Mouse (Mus musculus): ENCODE data around the gene Rbm24.

The Rbm24 gene

DNA sequence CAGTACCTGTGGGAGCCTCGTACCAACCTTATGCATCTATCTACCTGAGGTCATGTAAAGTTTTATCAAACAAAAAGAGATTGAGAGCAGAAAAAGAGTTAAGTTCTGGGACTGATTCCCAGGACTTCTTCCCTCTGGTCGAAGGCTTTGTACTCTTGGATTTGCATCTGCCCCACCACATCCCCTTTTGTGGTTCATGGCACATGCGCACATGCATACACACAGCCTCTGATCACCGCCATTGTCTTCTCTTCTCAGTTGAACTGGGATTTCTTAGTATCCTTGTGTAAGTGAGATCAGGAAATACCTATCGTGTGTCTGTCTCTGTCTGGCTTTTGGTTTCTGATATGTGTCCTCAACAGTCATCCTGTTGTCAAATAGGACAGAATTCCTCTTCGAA lies 20.7 kb downstream of the Rbm24 start:
- DNase-seq (ENCODE audit: low spot score), result no peak

DNA sequence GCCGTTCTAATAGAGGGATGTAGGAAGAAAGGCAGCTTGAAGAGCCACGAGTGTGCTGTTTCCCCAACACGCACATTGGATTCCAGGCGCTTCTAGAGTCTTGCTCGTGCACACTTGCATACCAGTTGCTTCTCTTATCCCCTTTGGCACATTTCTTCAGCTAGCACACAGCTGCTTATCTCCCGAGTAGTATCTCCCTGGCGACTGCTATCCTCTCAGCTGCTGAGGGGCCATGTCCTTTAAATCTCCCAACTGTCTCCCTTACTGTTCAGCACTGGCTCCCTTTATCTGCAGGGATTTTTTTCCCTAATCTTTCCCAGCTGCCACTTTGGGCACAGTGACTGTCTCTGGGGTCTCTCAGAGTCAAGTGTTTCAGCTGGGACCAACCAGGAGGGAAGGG lies 25.8 kb downstream of the Rbm24 start:
- no peak for DNase-seq (ENCODE audit: low spot score)

DNA sequence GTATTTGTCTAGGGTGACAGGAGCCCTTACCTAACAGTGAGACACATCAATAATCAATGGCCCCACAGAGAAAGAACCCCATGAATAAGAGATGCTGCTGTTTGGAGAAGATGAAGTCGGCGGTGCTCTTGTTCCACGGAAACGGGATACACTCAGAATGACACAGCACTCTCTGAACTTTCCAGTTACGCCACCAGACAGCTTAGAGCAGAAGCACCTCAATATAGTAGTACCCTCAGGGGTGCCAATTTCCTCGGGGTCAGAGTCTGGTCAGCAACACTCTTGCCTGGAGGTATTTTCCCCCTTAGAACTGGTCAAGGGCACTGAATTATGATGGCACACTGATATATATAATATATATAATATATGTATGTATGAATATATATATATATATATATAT lies 27.8 kb downstream of the Rbm24 start:
- DNase-seq (ENCODE audit: low spot score), result no peak

DNA sequence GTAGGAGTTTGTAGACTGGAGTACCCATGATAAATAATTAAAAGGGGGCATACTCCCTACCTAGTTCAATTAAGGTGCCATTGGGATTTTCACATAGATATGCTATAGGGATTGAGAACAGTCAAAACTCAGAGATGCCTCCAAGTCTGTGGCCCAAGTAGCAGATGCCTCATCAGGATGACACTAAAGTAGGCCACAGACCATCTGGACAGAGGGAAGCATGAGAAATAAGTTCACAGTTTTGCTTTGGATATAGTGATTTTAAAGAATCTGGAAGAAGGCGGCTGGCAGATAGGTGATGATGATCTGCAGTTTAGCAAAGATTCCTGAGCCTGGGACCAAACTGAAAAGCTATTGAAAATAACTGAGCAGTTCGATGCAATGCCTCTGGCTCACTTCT lies 30.0 kb downstream of the Rbm24 start:
- DNase-seq (ENCODE audit: low spot score), result no peak

DNA sequence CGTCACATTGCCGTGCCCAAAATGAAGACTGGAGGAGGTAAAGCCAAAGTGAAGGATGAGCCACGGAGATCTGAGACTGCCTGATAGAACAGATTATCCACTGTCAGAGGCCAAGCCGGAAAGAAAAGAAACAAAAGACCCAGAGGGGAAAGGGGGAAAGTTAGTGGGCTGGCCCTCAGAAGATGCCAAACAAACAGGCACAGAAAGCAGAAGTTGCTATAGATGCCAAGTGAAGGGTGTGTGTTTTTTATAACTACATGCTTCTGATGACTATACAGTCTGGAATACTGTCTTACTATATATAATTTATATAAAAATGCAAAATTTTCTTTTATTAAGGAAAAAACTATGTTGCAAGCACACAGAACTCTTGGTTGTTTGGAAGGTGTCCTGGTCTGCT lies 31.7 kb downstream of the Rbm24 start:
- no peak for DNase-seq (ENCODE audit: low spot score)

DNA sequence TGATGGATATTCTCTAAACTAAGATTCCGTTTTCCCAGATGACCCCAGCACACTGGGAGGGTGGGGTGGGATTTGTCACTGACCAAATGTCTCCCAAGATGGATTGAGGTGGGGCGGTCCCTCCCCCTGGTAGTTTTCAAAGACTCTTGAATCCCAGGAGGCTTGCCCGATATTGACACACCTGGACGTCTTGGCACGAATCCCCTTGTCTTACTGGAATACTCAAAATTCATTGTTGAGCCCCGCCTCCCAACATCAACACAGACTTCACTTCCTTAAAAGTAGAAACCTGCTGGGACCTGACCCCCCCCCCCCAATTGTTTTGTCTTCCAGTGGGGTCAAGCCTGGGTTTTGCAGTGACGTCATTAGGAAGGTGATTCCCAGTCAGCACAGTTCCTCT lies 32.4 kb downstream of the Rbm24 start:
- DNase-seq (ENCODE audit: low spot score), result no peak

DNA sequence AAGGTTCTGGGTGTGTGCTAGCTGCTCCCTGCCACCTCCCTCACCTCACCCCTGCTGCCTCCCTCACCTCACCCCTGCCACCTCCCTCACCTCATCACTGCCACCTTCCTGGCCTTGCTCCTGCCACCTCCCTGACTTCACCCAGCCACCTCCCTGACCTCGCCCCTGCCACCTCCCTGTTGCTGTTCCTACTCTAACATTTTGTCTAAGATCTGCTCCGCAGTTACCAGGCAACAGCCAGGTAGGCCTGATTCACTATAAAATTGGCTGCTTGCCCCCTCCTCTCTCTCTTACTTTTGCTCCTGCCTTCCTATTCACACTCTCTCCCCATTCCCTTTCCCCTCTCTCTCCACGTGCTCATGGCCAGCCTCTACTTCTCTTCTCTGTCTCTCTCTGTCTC lies 33.3 kb downstream of the Rbm24 start:
- DNase-seq (ENCODE audit: low spot score), result no peak

DNA sequence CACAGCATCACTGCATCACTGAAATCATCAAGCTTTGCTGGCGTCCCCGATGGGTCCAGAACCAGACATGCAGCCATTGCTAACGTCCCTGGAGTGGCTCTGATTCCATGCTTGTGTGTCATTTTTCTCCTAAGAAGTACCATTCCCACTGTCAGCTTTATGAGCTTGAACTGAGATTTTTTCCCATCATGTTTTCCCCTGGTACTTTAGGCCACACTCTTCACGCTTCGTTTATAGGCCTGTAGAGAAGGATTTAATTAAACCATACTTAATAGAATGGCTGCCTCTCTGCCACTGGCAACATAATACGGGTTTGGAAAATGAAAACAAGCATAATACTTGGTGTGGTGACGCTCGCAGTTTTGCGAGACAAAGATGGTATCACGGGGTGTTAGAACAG lies 41.3 kb downstream of the Rbm24 start:
- DNase-seq (ENCODE audit: low spot score), result no peak

DNA sequence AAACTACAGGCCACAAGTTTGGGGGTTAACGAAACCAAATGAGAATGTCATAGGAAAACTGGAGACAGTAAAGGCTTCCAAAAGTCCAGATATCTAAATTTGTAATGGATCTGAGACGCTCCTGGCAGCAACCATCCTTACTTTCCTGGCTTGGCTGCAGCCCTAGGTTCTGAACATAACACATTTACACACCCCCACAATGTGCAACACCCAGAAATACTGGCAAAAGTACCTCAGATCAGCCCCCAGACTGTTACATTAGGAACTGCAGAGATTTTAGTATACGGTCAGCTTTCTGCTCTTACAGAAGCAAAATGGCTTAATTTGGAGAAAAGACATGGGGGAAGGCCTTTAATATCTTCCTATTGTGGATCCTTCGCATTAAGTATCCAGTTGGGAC lies 44.0 kb downstream of the Rbm24 start:
- DNase-seq (ENCODE audit: low spot score), result no peak

DNA sequence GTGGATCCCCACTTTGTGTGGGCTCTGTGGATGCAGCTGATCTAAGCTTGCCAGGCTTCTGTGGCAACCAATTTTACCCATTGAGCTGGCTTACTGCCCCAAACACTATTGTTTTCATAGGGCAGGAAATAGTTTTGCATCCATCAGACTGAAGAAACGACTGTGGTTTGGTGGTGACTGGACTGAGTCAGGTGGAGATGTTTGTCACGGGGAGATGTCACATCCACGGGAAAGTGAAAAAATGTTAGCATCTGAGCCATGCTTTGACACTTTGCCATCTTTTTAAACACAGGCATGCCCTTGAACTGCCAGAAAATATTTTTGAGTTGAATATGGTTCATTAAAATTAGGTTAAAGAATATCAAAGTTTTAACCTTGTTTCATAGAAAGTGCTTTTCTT lies 45.5 kb downstream of the Rbm24 start:
- DNase-seq (ENCODE audit: low spot score), result no peak

DNA sequence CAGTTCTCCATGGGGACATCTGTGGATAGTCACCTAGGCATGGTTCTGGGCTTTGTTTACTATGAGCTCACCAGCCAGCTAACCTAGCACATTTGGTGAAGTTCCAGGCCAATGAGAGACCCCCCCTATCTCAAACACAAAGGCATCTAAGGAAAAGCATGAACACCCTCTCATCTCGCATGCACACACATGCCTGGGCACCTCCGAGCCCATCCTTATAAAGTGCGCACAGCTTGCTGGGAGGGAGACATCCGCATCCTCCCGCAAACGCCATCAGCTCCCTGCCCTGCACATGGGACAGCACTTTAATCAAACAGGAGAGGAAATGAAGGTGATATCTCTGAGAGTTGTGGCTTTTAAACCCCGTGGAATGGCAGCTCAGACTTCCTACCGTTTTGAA lies 50.0 kb downstream of the Rbm24 start:
- no peak for DNase-seq (ENCODE audit: low spot score)

DNA sequence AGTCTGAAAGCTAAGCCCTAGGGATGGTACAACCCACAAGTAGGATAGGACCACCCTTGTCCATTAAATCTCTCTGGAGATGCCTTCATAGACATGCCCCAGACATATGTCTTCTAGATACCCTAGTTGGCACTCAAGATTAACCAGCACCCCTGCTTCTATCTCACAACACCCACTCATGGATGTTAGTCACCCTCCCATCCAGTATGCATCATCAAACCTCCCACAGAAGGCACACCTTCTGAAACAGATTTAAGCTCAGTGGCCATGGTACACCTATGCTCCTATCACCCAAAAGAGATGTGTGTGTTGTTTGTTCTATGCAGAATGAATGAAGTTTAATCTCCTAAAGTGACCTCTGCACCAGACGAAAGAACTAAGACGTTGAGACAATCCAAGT lies 51.3 kb downstream of the Rbm24 start:
- DNase-seq (ENCODE audit: low spot score), result no peak
